Mouse (Mus musculus): ENCODE measurements around the gene Mrps11.

Mrps11 gene

GRCm38 (mm10) chr7:78782639-78783581 lies at the start of gene Mrps11, which contains the start of gene Mrpl46:
Mrps11 (plus strand) TSS chr7:78783119.
Mrpl46 (minus strand) TSS chr7:78783531.
- DNase-seq, result peak; percentile 88

GRCm38 (mm10) chr7:78737196-78737595 lies 45.7 kb upstream of the Mrps11 start:
- no peak for DNase-seq

GRCm38 (mm10) chr7:78737614-78738210 lies 45.2 kb upstream of the Mrps11 start, which contains the start of gene Ntrk3:
Ntrk3 (minus strand) TSS chr7:78738012.
- no peak for DNase-seq

GRCm38 (mm10) chr7:78739351-78740000 lies 43.4 kb upstream of the Mrps11 start:
- no peak for DNase-seq

GRCm38 (mm10) chr7:78743731-78744385 lies 39.1 kb upstream of the Mrps11 start:
- DNase-seq, result no peak

- no peak for DNase-seq
These were observed 30.0 kb upstream of the Mrps11 start for GRCm38 (mm10) chr7:78752961-78753360.

GRCm38 (mm10) chr7:78753752-78754457 lies 29.0 kb upstream of the Mrps11 start:
- DNase-seq, result no peak

GRCm38 (mm10) chr7:78754458-78755000 lies 28.4 kb upstream of the Mrps11 start:
- no peak for DNase-seq

GRCm38 (mm10) chr7:78763801-78764200 lies 19.1 kb upstream of the Mrps11 start:
- no peak for DNase-seq

- DNase-seq, result no peak
These were observed 17.7 kb upstream of the Mrps11 start for GRCm38 (mm10) chr7:78765215-78765631.

- DNase-seq, result peak; percentile 88
These were observed 16.8 kb upstream of the Mrps11 start for GRCm38 (mm10) chr7:78766019-78766683.

- DNase-seq, result no peak
These were observed 14.9 kb upstream of the Mrps11 start for GRCm38 (mm10) chr7:78767929-78768531.

GRCm38 (mm10) chr7:78769075-78769652 lies 13.8 kb upstream of the Mrps11 start:
- DNase-seq, result no peak

- DNase-seq, result no peak
These were observed 12.0 kb upstream of the Mrps11 start for GRCm38 (mm10) chr7:78770936-78771335.

GRCm38 (mm10) chr7:78778741-78779140 lies 4.2 kb upstream of the Mrps11 start:
- no peak for DNase-seq

- DNase-seq, result no peak
These were observed 3.0 kb downstream of the Mrps11 start for GRCm38 (mm10) chr7:78785906-78786305.

- DNase-seq, result no peak
These were observed 5.0 kb downstream of the Mrps11 start for GRCm38 (mm10) chr7:78787793-78788380.

- peak; percentile 57 for DNase-seq
These were observed 8.7 kb downstream of the Mrps11 start for GRCm38 (mm10) chr7:78791359-78792222.

Data from right cerebral cortex, adult 18-20 months (tissue).